Mouse (Mus musculus) thymus, postnatal 36 days (tissue): ENCODE data around the gene Rab5a.

Experiments used
- DNase-seq, 2 experiments: peaks; one replicate each; pipeline ENCODE4 v3.0.0; 2022; ENCODE audit warnings: mixed read lengths in 2 of 2

Rab5a gene

GRCm38 (mm10) chr17:53543591-53544324, 64.7 kb downstream of the Rab5a start:
- DNase-seq: no peak

GRCm38 (mm10) chr17:53551306-53552299, 72.6 kb downstream of the Rab5a start:
- no peak for DNase-seq

DNA sequence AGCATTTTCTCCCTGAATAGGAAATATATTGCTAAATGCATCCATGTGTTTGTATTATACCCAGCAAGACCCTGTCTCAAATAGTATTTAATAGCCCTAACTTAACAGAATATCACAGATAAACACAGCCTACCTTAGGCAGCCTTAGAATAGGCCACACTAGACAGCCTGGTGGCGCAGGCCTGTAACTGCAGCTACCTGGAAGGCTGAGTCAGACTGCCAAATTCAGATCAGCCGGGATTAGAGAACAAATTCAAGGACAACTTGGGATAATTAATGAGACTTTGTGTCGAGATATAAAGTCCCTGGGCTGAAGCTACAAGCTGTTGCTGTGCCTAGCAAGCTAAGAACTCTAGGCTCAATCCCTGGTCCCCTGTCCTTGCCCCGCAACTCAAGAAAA, 75.1 kb downstream of the Rab5a start:
- DNase-seq: no peak

DNA sequence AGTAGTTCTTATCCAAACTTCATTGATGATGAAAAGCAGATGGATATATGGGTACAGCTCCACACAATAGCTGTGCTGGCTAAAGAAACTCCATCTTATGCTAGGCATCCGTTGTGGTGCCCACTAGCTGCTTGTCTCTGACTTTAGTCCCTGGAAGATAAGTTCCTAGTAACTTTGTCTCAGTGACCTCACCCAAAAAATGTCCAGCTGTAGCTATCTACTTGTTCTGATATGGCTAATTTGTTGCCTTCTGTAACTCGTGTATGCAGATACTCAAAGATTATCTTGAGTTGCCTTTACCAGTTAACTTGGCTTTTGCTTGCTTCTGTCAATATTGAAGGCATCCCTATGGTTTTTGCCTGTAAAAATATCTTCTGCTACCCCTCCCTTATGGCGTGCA, 75.8 kb downstream of the Rab5a start:
- DNase-seq: no peak
